Mouse (Mus musculus) intestine, postnatal 0 days (tissue): ENCODE results near the gene Prrc2a. TPM values are rescaled to one million over a fixed set of nuclear protein-coding genes. Genes with fewer than 3 reads are reported as not detected.

Source experiments
- ATAC-seq: fragments of 200-750 bp; cut with Nextera tagmentation; 2 replicates; pipeline ENCODE4 v1.8.0; 2017; ENCODE audit warnings: mild to moderate bottlenecking, moderate TSS enrichment, moderate library complexity
- H3K27ac ChIP-seq: fragments of 300-500 bp; sonication (generic); 2 replicates; pipeline ENCODE4 v1.5.1; 2014; ENCODE audit warnings: mild to moderate bottlenecking, low read depth, low read length, moderate library complexity
- H3K27me3 ChIP-seq: fragments of 300-500 bp; sonication (generic); replicated peaks from 2 replicates; pipeline ENCODE4 v1.6.1; 2014; ENCODE audit warnings: low read length, mixed read lengths; ENCODE audit not compliant: control insufficient read depth, insufficient read depth
- H3K36me3 ChIP-seq: fragments of 300-500 bp; sonication (generic); 2 replicates; pipeline ENCODE4 v1.6.1; 2014; ENCODE audit warnings: mild to moderate bottlenecking, moderate library complexity; ENCODE audit not compliant: control insufficient read depth, insufficient read depth
- H3K4me1 ChIP-seq: fragments of 300-500 bp; sonication (generic); replicated peaks from 2 replicates; pipeline ENCODE4 v1.6.1; 2014; ENCODE audit warnings: antibody characterized with exemption, low read length, mixed read lengths; ENCODE audit not compliant: control insufficient read depth, insufficient read depth
- H3K4me2 ChIP-seq: fragments of 300-500 bp; sonication (generic); replicated peaks from 2 replicates; pipeline ENCODE4 v1.6.1; 2014; ENCODE audit warnings: low read depth, mild to moderate bottlenecking, moderate library complexity
- H3K4me3 ChIP-seq: fragments of 300-500 bp; sonication (generic); 2 replicates; pipeline ENCODE4 v1.5.1; 2014; ENCODE audit warnings: low read depth, low read length
- H3K9ac ChIP-seq: fragments of 300-500 bp; sonication (generic); 2 replicates; pipeline ENCODE4 v1.6.1; 2014; ENCODE audit warnings: mild to moderate bottlenecking, low read depth, low read length
- H3K9me3 ChIP-seq: fragments of 300-500 bp; sonication (generic); 2 replicates; pipeline ENCODE4 v1.6.1; 2016; ENCODE audit warnings: mixed run types; ENCODE audit not compliant: control insufficient read depth
- CTCF ChIP-seq: sonication (generic); IDR thresholded peaks from 2 replicates; pipeline ENCODE4 v1.5.1; 2016; ENCODE audit warnings: low read depth, mild to moderate bottlenecking, control low read depth, antibody characterized with exemption, moderate library complexity
- WGBS: fragments of 180-500 bp; shearing (Covaris S2); extraction: QIAGEN DNeasy Blood & Tissue Kit; methylation state at CpG from one replicate; pipeline ENCODE4 v1.1.7; 2014; 5-methylcytosine and 5-hydroxymethylcytosine counted together
- polyA plus RNA-seq: library from polyadenylated mRNA; unstranded; fragments of >200 nt; fragmentation: Nextera tagmentation; extraction: Ambion mirVana; gene quantifications from 2 replicates; pipeline ENCODE4 v1.2.1, GENCODE M21; 2015

The Prrc2a gene
- polyA plus RNA-seq, 1 experiment from 2014 or later: 40.0 TPM

- no peak for ATAC-seq
- Histone ChIP-seq H3K9ac (no peak overlapping the region), H3K4me2 (no peak overlapping the region), H3K27me3 (no peaks in the 10 kb centered on the region), H3K4me3 (no peak overlapping the region), H3K36me3 (peaks cover 82% of the 10 kb centered on the region), H3K27ac (no peak overlapping the region), H3K4me1 (peaks cover 4% of the 10 kb centered on the region; the same call in 1 of the 2 replicates), H3K9me3 (no peaks in the 10 kb centered on the region)
- TF ChIP-seq CTCF: no peak
- 92% methylated on average over 16 of the region's 16 CpGs for WGBS
These were observed 5.7 kb downstream of the Prrc2a start for GRCm38 (mm10) chr17:35158850-35159593.

- H3K36me3 ChIP-seq: peaks cover 96% of the 10 kb centered on the region
- WGBS: 84% methylated on average over 8 of the region's 8 CpGs
- no peak overlapping the region for H3K9ac ChIP-seq
- H3K27ac ChIP-seq: no peak overlapping the region
- no peak overlapping the region for H3K4me2 ChIP-seq
- H3K4me1 ChIP-seq: no peaks in the 10 kb centered on the region; the same call in 1 of the 2 replicates
- no peak for TF ChIP-seq CTCF
- no peaks in the 10 kb centered on the region for H3K9me3 ChIP-seq
- ATAC-seq: no peak
- H3K4me3 ChIP-seq: no peak overlapping the region
- H3K27me3 ChIP-seq: no peaks in the 10 kb centered on the region
These were observed 7.0 kb downstream of the Prrc2a start for GRCm38 (mm10) chr17:35157661-35158175.

- Histone ChIP-seq H3K4me3 (no peak overlapping the region), H3K4me2 (no peak overlapping the region), H3K27me3 (no peaks in the 10 kb centered on the region), H3K4me1 (no peaks in the 10 kb centered on the region), H3K9me3 (no peaks in the 10 kb centered on the region), H3K27ac (no peak overlapping the region), H3K9ac (no peak overlapping the region), H3K36me3 (peaks cover 100% of the 10 kb centered on the region)
- no peak for TF ChIP-seq CTCF
- ATAC-seq: no peak
- WGBS: 92% methylated on average over 8 of the region's 8 CpGs
These were observed 7.4 kb downstream of the Prrc2a start for GRCm38 (mm10) chr17:35157254-35157653.

- 86% methylated on average over 33 of the region's 33 CpGs for WGBS
- Histone ChIP-seq H3K27me3 (no peaks in the 10 kb centered on the region), H3K36me3 (peaks cover 99% of the 10 kb centered on the region), H3K4me2 (no peak overlapping the region), H3K9ac (no peak overlapping the region), H3K9me3 (no peaks in the 10 kb centered on the region), H3K4me3 (no peak overlapping the region), H3K27ac (no peak overlapping the region), H3K4me1 (no peaks in the 10 kb centered on the region)
- ATAC-seq: no peak
- TF ChIP-seq CTCF: no peak
These were observed 8.1 kb downstream of the Prrc2a start for GRCm38 (mm10) chr17:35156461-35157200.

- Histone ChIP-seq H3K4me2 (no peak overlapping the region), H3K4me1 (no peaks in the 10 kb centered on the region), H3K27ac (no peak overlapping the region), H3K4me3 (no peak overlapping the region), H3K27me3 (no peaks in the 10 kb centered on the region), H3K36me3 (peaks cover 97% of the 10 kb centered on the region), H3K9me3 (no peaks in the 10 kb centered on the region), H3K9ac (no peak overlapping the region)
- WGBS: 91% methylated on average over 12 of the region's 12 CpGs
- ATAC-seq: no peak
- TF ChIP-seq CTCF: no peak
These were observed 9.2 kb downstream of the Prrc2a start for GRCm38 (mm10) chr17:35155451-35155850.

- Histone ChIP-seq H3K4me2 (no peak overlapping the region), H3K4me3 (no peak overlapping the region), H3K36me3 (peaks cover 97% of the 10 kb centered on the region), H3K9ac (no peak overlapping the region), H3K27ac (no peak overlapping the region; the same call in 1 of the 2 replicates), H3K4me1 (no peaks in the 10 kb centered on the region), H3K27me3 (no peaks in the 10 kb centered on the region), H3K9me3 (no peaks in the 10 kb centered on the region)
- no peak for TF ChIP-seq CTCF
- 82% methylated on average over 7 of the region's 7 CpGs for WGBS
- ATAC-seq: no peak
These were observed 10.1 kb downstream of the Prrc2a start for GRCm38 (mm10) chr17:35154616-35155015.
